Mouse (Mus musculus) ES-Bruce4 (cell line): ENCODE data around the gene Neurod2. TPM values are rescaled to one million over a fixed set of nuclear protein-coding genes. Genes with fewer than 3 reads are reported as not detected.

ENCODE experiments used
- H3K27ac ChIP-seq: 2 replicates; pipeline ENCODE4 v1.5.1; 2012; ENCODE audit warnings: low read length, inconsistent platforms; ENCODE audit not compliant: insufficient read depth
- H3K27me3 ChIP-seq: 2 replicates; pipeline ENCODE4 v1.6.1; 2012; ENCODE audit warnings: mild to moderate bottlenecking, low read length, inconsistent platforms; ENCODE audit not compliant: control insufficient read depth, poor library complexity, insufficient read depth, severe bottlenecking
- H3K36me3 ChIP-seq: 2 replicates; pipeline ENCODE4 v1.6.1; 2012; ENCODE audit warnings: inconsistent platforms, mild to moderate bottlenecking, low read length, moderate library complexity; ENCODE audit not compliant: control insufficient read depth, poor library complexity, insufficient read depth, severe bottlenecking
- H3K4me1 ChIP-seq: one replicate; pipeline ENCODE4 v1.8.1; 2011; ENCODE audit warnings: low read length; ENCODE audit not compliant: control insufficient read depth, insufficient read depth
- H3K4me3 ChIP-seq: 2 replicates; pipeline ENCODE4 v1.5.1; 2011; ENCODE audit warnings: low read depth, mild to moderate bottlenecking, low read length
- H3K9ac ChIP-seq: 2 replicates; pipeline ENCODE4 v1.6.1; 2012; ENCODE audit warnings: low read depth, mild to moderate bottlenecking, inconsistent platforms; ENCODE audit not compliant: poor library complexity, severe bottlenecking
- H3K9me3 ChIP-seq: replicated peaks from 2 replicates; pipeline ENCODE4 v1.6.1; 2012; ENCODE audit warnings: mild to moderate bottlenecking, low read length, inconsistent platforms; ENCODE audit not compliant: control insufficient read depth, poor library complexity, insufficient read depth, severe bottlenecking
- CTCF ChIP-seq: IDR thresholded peaks from one replicate; pipeline ENCODE4 v1.8.1; 2011; ENCODE audit warnings: low read depth, low read length
- EP300 ChIP-seq: IDR thresholded peaks from 2 replicates; pipeline ENCODE4 v1.6.1; 2011; ENCODE audit warnings: low read depth, low read length; ENCODE audit not compliant: insufficient read depth
- POLR2A ChIP-seq: IDR thresholded peaks from one replicate; pipeline ENCODE4 v1.8.1; 2011; ENCODE audit warnings: low read length; ENCODE audit not compliant: insufficient read depth
- polyA plus RNA-seq: library from polyadenylated mRNA; stranded (reverse); fragments of >200 nt; gene quantifications from 2 replicates; pipeline ENCODE4 v1.2.4, GENCODE M21; 2011; ENCODE audit warnings: low read depth; ENCODE audit not compliant: missing spikeins, insufficient read depth, insufficient read length

Gene Neurod2
- polyA plus RNA-seq, 1 experiment: not detected

DNA sequence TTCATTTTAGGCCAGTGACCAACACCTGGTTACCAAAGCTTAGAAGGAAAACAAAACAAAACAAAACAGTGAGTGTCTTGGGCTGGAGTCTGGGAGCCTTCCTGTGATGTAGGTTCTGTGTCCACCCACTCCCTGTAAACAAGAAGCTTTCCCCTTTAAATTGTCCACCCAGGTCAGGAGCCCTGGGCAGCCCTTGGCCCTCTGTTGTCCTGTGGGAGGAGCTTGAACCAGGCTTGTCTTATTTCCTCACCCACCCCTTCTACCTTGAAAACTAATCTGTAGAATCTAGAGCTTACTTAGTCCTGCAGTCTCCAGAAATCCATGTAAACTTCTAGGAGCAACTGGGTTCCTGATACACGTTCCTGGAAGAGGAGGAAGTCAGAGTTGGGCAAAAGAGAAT lies 7.3 kb downstream of the Neurod2 start:
- Histone ChIP-seq H3K4me3 (no peak overlapping the region), H3K9ac (no peak overlapping the region), H3K36me3 (no peaks in the 10 kb centered on the region), H3K27ac (no peak overlapping the region), H3K4me1 (no peaks in the 10 kb centered on the region), H3K27me3 (peaks cover 41% of the 10 kb centered on the region), H3K9me3 (no peaks in the 10 kb centered on the region)
- TF ChIP-seq CTCF (no peak), POLR2A (no peak), EP300 (no peak)

- Histone ChIP-seq H3K9ac (no peak overlapping the region), H3K36me3 (no peaks in the 10 kb centered on the region), H3K9me3 (no peaks in the 10 kb centered on the region), H3K27ac (no peak overlapping the region), H3K27me3 (peaks cover 36% of the 10 kb centered on the region), H3K4me1 (no peaks in the 10 kb centered on the region), H3K4me3 (no peak overlapping the region)
- TF ChIP-seq CTCF (no peak), EP300 (no peak), POLR2A (no peak)
Measured at GRCm38 (mm10) chr11:98321677-98322003, 7.8 kb downstream of the Neurod2 start.

DNA sequence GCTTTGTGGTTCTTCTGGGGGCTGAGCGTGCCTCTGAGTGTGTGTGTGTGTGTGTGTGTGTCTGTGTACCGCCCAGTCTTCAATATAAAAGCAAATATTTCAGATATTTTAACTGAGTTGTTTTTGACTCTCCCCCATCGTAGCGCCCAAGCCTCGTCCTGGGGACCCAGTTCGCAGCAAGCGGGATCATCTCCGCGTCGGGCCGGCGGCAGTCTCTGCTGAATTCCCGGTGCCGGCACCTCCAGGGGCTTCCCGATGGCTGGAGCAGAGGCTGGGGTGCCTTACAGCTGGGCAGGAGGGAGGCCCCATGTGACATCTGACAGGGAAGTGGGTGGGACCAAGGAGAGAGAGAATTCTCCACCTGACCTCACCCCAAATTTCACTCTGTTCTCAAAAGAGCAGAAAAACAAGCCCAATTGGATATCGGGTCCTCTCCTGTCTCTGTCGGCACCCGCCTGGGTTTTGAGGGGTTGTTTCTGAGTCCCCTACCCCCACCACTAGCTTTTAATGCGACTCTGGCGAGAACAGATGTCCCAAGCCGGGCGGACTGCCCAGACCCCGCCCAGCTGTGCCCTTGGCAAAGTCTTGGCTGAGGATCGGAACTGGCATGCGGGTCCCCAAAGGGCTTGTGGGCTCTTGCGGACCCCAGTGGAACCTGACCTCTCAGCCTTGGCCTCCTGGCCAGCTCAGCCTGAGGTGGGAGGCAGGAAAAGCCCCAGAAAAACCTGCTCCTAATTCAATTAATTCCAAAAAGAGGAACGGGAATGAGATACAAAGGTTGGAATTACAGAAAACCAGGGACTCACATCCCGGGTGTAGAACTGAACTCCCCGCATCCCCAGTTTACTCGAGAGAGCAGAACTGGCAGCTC lies 8.4 kb downstream of the Neurod2 start:
- no peaks in the 10 kb centered on the region for H3K9me3 ChIP-seq
- TF ChIP-seq EP300 (no peak), CTCF (no peak), POLR2A (no peak)
- H3K36me3 ChIP-seq: no peaks in the 10 kb centered on the region
- no peak overlapping the region for H3K4me3 ChIP-seq
- no peak overlapping the region for H3K27ac ChIP-seq
- peaks cover 31% of the 10 kb centered on the region for H3K27me3 ChIP-seq
- no peaks in the 10 kb centered on the region for H3K4me1 ChIP-seq
- H3K9ac ChIP-seq: no peak overlapping the region

DNA sequence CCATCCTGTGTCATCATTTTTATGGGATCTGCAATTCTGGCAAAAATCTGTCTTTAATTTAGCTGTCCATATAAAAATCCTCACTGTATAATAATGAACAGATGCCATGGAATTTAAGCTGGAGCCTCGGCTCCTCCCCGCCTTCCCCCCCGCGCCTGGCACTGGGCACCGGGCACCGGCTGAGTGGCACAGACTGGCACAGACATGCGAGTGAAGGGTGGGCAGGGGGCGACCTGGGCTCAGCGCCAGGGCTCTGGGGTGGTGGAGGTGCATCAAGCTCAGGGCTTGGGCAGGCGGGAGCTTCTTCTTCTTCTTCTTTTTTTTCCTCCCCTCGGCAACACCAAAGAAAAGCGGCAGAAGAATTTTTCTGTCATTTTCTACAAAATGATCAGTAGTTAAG lies 9.1 kb downstream of the Neurod2 start:
- Histone ChIP-seq H3K4me3 (no peak overlapping the region), H3K36me3 (no peaks in the 10 kb centered on the region), H3K27me3 (peaks cover 28% of the 10 kb centered on the region), H3K27ac (no peak overlapping the region), H3K9ac (no peak overlapping the region), H3K4me1 (no peaks in the 10 kb centered on the region), H3K9me3 (no peaks in the 10 kb centered on the region)
- no peak for TF ChIP-seq EP300
- TF ChIP-seq CTCF: no peak
- no peak for TF ChIP-seq POLR2A

- Histone ChIP-seq H3K4me1 (no peaks in the 10 kb centered on the region), H3K4me3 (no peak overlapping the region), H3K36me3 (no peaks in the 10 kb centered on the region), H3K27me3 (peaks cover 25% of the 10 kb centered on the region), H3K27ac (no peak overlapping the region), H3K9me3 (no peaks in the 10 kb centered on the region), H3K9ac (no peak overlapping the region)
- no peak for TF ChIP-seq POLR2A
- TF ChIP-seq EP300: no peak
- no peak for TF ChIP-seq CTCF
Measured at GRCm38 (mm10) chr11:98319944-98320343, 9.5 kb downstream of the Neurod2 start.

- no peak for TF ChIP-seq CTCF
- TF ChIP-seq POLR2A: no peak
- TF ChIP-seq EP300: no peak
- Histone ChIP-seq H3K27ac (no peak overlapping the region), H3K4me1 (no peaks in the 10 kb centered on the region), H3K36me3 (no peaks in the 10 kb centered on the region), H3K9ac (no peak overlapping the region), H3K4me3 (no peak overlapping the region), H3K9me3 (no peaks in the 10 kb centered on the region), H3K27me3 (peaks cover 25% of the 10 kb centered on the region)
Measured at GRCm38 (mm10) chr11:98319544-98319943, 9.9 kb downstream of the Neurod2 start.
